24 mouse cellular contexts compared by ENCODE assay signal in the genomic region with DNA sequence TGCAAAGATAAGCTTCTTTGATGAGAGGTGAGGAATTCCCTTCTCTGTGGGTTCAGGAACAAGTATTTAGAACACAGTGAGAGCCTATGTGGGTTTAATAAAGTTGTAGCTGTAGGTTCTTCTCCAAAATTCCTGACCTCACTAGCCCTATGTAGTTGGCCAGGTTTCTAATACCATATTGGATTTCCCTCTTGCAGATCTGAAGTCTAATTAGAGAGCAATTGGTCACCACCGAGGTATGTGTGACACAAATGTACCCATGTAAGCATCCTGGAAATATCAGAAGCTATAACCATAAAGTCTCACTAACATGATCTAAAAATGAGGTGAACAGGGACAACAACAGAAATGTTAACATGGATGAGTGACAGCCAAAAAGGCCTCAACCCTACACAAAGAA.
"Had no signal": no experiment of that assay in that cellular context is flagged by ENCODE, and none has a peak within 500 bp of the region (broad histone marks: within the 10 kb centered on the region; RNA-seq: fewer than 3 reads in every experiment).

No protein-coding gene starts in this region.

- H3K4me1 ChIP-seq: hindbrain, embryonic 13.5 days; liver, embryonic 12.5 days had no signal

- H3K9me3 ChIP-seq: heart, embryonic 12.5 days; hindbrain, embryonic 13.5 days; hindbrain, embryonic 15.5 days; kidney, embryonic 15.5 days; limb, embryonic 12.5 days; limb, embryonic 15.5 days; liver, embryonic 12.5 days had no signal

- H3K4me3 ChIP-seq: heart, adult 2 months; heart, embryonic 12.5 days; hindbrain, embryonic 13.5 days; hindbrain, embryonic 15.5 days; kidney, embryonic 15.5 days; limb, embryonic 12.5 days; limb, embryonic 15.5 days; liver, embryonic 12.5 days had no signal

- H3K36me3 ChIP-seq: heart, embryonic 12.5 days; hindbrain, embryonic 13.5 days; hindbrain, embryonic 15.5 days; kidney, embryonic 15.5 days; limb, embryonic 12.5 days; limb, embryonic 15.5 days; liver, embryonic 12.5 days had no signal

- DNase-seq: gastrocnemius, postnatal 10 days; gastrocnemius, postnatal 36 days; heart, adult 2 months; heart, postnatal 14 days; heart, postnatal 36 days; kidney, adult 11 months; kidney, adult 2 months; kidney, adult 9 months; kidney, postnatal 14 days; kidney, postnatal 36 days; layer of hippocampus, adult 9-11 months; layer of hippocampus, postnatal 36 days; left cerebral cortex, postnatal 4 days had no signal

- H3K4me2 ChIP-seq: heart, embryonic 12.5 days; hindbrain, embryonic 13.5 days; hindbrain, embryonic 15.5 days; kidney, embryonic 15.5 days; limb, embryonic 12.5 days; limb, embryonic 15.5 days; liver, embryonic 12.5 days had no signal

- ATAC-seq: hindbrain, postnatal 0 days; intestine, embryonic 16.5 days; liver, embryonic 12.5 days had no signal

- H3K27me3 ChIP-seq: hindbrain, embryonic 13.5 days; hindbrain, embryonic 15.5 days; kidney, embryonic 15.5 days; limb, embryonic 12.5 days; limb, embryonic 15.5 days; liver, embryonic 12.5 days had no signal

- H3K9ac ChIP-seq: heart, embryonic 12.5 days; hindbrain, embryonic 13.5 days; hindbrain, embryonic 15.5 days; kidney, embryonic 15.5 days; limb, embryonic 12.5 days; limb, embryonic 15.5 days; liver, embryonic 12.5 days; liver, embryonic 14.5 days had no signal

- H3K27ac ChIP-seq: heart, adult 2 months; hindbrain, embryonic 13.5 days; hindbrain, embryonic 15.5 days; hindbrain, postnatal 0 days; kidney, postnatal 0 days; limb, embryonic 12.5 days; liver, embryonic 12.5 days; liver, embryonic 14.5 days had no signal
